Mouse (Mus musculus) spleen, embryonic (tissue): ENCODE measurements at regions not wholly inside any gene's neighbourhood (a gene's known extent, or its start where the extent isn't known, plus 50 kb on each side); places are given as distances from the start of the nearest gene placed in this dataset.

Experiments used
- CTCF ChIA-PET: fragments of 350-600 bp; sonication (Branson Sonifier 250); formaldehyde crosslinking; loops from one replicate; lab custom pipeline; 2022; lab: Charles Lee

GRCm38 (mm10) chr14:120146908-120147770, 104.9 kb upstream of the Oxgr1 start:
- CTCF ChIA-PET = no interaction called here

DNA sequence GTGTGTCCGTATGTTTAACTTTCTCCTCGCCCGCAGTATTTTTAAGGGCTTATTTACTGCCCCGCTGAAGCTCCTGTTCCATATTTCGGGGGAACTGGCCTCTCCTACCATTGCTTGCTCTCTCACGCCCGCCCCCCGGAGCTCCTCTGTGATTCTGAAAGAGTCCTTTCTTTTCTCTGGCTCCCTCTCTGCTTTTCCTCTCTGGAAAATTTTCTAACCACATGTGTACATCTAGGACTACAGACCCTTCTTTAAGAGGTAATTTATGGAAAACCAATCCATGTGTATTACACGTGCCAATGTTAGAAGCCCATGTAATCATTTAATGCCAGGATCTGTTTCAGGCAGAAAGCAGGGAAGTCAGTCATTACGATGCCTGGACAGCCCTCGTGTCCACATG, 106.6 kb upstream of the Oxgr1 start:
- CTCF ChIA-PET = interaction anchor here (0.6 kb wide), 1 partner anchor 1798 kb away, joined by 9 read pairs; no protein-coding TSS in a partner anchor

DNA sequence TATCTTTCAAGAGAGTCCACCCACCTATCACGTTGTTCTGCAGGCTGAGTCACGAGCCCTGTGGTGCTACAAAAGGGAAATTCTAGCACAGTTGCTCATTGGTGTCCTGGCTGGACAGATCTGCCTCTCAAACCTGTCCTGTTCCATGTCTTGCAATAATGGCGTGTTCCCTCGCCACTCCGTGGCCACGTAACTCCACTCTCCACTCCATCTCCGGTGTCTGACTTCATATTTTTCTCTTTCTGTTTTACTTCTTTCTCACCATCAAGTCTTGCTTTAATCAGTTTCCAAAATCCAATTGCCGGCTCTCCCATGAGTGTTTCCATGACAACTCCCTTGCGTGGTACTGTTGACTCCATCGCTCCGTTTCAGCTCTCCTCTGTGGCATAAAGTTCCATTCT, 107.1 kb upstream of the Oxgr1 start:
- CTCF ChIA-PET = no interaction called here

- CTCF ChIA-PET = no interaction called here
Observed at GRCm38 (mm10) chr14:120150589-120150988, 108.4 kb upstream of the Oxgr1 start.

GRCm38 (mm10) chr14:120154413-120154812, 112.2 kb upstream of the Oxgr1 start:
- CTCF ChIA-PET = interaction anchor here (0.7 kb wide), 1 partner anchor 264 kb away, joined by 6 read pairs; no protein-coding TSS in a partner anchor

GRCm38 (mm10) chr14:120164184-120164583, 111.3 kb upstream of the Mbnl2 start:
- CTCF ChIA-PET = no interaction called here

- CTCF ChIA-PET = no interaction called here
Observed at GRCm38 (mm10) chr14:120165496-120166045, 109.9 kb upstream of the Mbnl2 start.

GRCm38 (mm10) chr14:120170733-120171132, 104.7 kb upstream of the Mbnl2 start:
- CTCF ChIA-PET = no interaction called here

- CTCF ChIA-PET = no interaction called here
Observed at GRCm38 (mm10) chr14:120172058-120172457, 103.4 kb upstream of the Mbnl2 start.

DNA sequence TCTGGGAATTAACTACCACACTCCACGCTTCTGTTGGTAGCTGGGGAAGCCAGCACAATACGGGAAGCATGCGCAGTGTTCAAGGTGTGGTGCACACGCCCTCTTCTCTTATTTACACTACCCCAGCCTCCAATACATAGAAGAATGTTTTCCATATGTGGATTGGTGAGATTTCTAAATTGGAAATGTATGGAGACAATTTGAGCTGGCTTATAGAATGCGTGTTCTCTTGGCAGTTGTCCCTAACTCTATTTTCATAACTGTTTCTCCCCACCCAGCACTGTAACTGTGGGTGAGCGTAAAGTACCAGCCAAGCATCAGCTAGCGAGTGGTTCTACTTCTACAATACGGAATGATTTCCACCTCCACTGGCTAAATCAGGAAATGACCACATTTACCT, 102.6 kb upstream of the Mbnl2 start:
- CTCF ChIA-PET = no interaction called here

DNA sequence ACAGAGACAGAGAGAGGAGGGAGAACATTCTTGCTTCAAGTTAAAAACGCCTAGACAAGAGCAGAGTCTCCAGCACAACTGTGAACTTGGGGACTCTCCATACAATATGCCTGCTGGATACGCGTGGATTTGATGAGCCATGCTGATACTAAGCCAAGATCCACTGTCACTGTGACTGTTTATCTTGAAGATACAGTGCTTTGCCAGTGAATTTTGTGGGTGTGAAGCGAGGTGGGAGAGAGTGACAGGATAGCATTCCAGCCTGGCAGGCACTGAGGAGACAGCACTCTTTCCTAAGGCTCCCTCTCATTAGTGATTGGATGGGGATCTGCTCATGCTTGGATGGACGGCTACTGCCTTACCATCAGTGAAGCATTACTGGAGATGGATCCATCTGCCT, 100.9 kb upstream of the Mbnl2 start:
- CTCF ChIA-PET = no interaction called here

DNA sequence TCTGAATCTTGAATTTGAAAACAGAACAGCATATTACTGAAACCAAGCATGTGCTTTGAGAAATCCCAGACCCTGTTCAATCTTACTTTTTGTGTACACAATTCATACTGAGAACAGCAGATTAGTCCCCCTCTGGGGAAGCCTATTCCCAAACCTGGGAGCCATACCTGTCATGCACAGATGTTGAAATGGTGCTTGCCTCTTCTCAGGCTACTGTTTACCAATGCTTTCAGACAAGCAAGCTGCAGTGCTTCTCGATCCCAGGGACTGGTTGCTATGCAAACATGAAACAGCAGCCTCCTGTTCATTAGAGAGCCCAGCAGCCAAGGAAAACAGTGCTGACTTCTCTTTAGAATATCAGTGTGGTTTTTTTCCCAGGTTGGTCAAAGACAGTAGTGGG, 80.3 kb upstream of the Mbnl2 start:
- CTCF ChIA-PET = interaction anchor here (0.9 kb wide), 1 partner anchor 23 kb away, joined by 3 read pairs; no protein-coding TSS in a partner anchor

GRCm38 (mm10) chr14:120211741-120212140, 63.7 kb upstream of the Mbnl2 start:
- CTCF ChIA-PET = no interaction called here

GRCm38 (mm10) chr14:120212626-120213025, 62.8 kb upstream of the Mbnl2 start:
- CTCF ChIA-PET = no interaction called here

DNA sequence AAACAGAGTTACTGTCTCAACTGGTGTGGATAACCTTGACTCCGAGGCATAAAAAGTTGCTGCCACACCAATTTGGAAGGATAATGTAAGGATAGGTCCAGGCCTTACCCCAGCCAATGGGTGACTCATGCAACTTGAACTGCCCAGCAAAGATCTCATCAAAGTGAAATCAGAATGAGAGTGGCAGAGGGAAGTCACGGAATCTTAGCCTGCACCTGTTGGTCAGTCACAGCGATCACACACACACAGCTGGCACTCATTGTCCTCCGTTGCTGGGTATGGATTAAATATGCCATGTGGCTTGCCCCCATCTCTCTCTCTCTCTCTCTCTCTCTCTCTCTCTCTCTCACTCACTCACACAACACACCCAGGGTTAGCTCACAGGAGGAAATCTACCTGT, 56.2 kb upstream of the Mbnl2 start:
- CTCF ChIA-PET = no interaction called here

DNA sequence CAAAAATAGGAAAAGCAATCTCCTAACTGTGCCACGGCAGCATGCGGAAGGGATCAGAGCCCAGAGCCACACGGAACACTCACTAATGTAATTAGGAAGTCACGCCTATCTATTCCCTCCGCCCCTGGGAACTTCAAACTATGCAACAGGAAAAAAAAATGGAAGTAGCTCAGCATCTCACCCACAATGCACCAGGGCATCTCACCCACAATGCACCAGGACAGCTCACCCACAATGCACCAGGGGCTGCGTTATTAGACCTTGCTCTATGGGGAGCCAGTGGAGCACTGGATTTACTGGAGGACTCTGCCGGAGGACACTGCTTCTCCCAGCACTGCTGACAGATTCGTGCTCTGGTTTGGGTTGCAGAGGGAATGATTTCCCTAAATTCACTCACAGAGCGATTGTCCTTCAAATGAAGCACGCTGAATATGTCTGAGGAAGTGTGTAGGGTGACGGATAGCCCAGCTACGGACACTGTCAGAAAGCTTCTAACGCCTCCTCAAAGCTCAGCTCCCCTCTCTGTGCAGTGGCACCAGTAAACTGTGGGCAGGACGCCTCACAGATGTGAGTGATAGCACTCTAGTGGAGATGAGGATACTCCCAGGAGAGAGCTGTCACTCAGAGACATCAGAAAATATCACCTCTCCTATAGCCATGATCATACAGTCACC, 51.8 kb upstream of the Mbnl2 start:
- CTCF ChIA-PET = no interaction called here

- CTCF ChIA-PET = no interaction called here
Observed at GRCm38 (mm10) chr14:120224202-120224846, 51.1 kb upstream of the Mbnl2 start.

DNA sequence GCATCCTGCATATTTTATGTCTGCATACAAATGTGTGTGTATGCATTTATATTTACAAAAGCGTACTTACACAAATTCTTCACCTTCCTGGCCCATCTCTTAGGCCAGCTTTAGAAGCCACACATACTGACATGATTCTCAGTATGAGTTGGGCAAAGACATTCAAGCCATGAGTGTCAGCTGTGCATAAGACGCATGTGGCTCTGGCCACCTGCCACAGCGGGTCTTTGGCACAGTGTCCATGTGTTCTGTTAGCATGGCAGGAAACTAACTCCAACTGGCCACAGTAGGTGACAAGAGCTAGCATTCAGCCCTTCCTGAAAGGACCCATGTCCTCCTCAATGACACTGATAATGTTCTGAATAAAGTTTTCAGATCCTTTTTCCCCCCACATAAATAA, 49.8 kb upstream of the Mbnl2 start:
- CTCF ChIA-PET = no interaction called here
